Mouse (Mus musculus) testis, adult 2 months (tissue): ENCODE results near the gene Aldh3a2.

ENCODE experiments used
- CTCF ChIP-seq: fragments of 200-500 bp; IDR thresholded peaks from 2 replicates; pipeline ENCODE4 v1.5.1; 2012; ENCODE audit warnings: low read depth, mild to moderate bottlenecking, inconsistent platforms, low read length, moderate library complexity; ENCODE audit not compliant: control insufficient read depth, insufficient read depth, insufficient replicate concordance
- POLR2A ChIP-seq: fragments of 200-500 bp; IDR thresholded peaks from 2 replicates; pipeline ENCODE4 v1.6.1; 2012; ENCODE audit warnings: low read depth, mild to moderate bottlenecking, inconsistent platforms, low read length, moderate library complexity; ENCODE audit not compliant: control insufficient read depth

DNA sequence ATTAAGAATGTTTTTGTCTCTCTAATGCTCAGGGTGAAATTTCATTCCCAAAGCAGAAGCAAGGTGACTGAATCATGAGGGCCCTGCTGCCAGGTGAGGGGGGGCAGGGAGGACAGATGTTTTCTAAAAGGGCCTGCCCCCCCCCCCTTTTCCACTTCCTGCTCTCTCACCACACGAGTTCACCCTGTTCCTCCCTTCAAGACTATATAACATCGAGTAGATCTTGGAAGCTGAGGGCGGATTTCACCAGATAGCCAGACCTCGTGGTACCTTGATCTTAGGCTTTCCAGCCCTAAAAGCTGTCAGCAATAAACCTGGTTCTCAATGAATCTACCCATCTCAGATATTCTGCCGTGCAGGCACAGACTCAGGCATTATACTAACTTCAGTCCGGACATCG lies 43.1 kb upstream of the Aldh3a2 start:
- TF ChIP-seq POLR2A = no peak
- TF ChIP-seq CTCF = no peak
